Mouse (Mus musculus) granulocyte monocyte progenitor cell, adult 5-6 weeks (primary cell): ENCODE data around the gene Dapk1. TPM values are rescaled to one million over a fixed set of nuclear protein-coding genes. Genes with fewer than 3 reads are reported as not detected.
"Not testable (repeated sequence)": the region's sequence is repeated elsewhere in the genome, so short reads cannot be mapped to it uniquely, and the experiment has no call there.

Experiments used
- ATAC-seq: replicated peaks from 2 replicates; pipeline ENCODE4 v1.8.0; 2016; ENCODE audit warnings: mild to moderate bottlenecking, moderate TSS enrichment, inconsistent platforms; ENCODE audit not compliant: poor library complexity, severe bottlenecking
- total RNA-seq, 2 experiments: library from RNA; stranded (forward) in 1 of 2; stranded (reverse) in 1 of 2; fragments of 200-712, 200-1000 nt in 1 of 2; fragments of >200 nt in 1 of 2; fragmentation: Nextera tagmentation in 1 of 2; gene quantifications; 2 replicates each; pipeline ENCODE4 v1.2.3; 2014 to 2017

The Dapk1 gene
- 5.9 and 6.6 TPM in 2 replicates for total RNA-seq (2014; fragmentation: Nextera tagmentation)
- total RNA-seq (2017): 1.8 and 1.9 TPM in 2 replicates

- ATAC-seq: peak; percentile 68
Observed at GRCm38 (mm10) chr13:60601436-60602415, at the start of gene Dapk1. TSS of gene Dapk1 (plus strand) at chr13:60601947.

DNA sequence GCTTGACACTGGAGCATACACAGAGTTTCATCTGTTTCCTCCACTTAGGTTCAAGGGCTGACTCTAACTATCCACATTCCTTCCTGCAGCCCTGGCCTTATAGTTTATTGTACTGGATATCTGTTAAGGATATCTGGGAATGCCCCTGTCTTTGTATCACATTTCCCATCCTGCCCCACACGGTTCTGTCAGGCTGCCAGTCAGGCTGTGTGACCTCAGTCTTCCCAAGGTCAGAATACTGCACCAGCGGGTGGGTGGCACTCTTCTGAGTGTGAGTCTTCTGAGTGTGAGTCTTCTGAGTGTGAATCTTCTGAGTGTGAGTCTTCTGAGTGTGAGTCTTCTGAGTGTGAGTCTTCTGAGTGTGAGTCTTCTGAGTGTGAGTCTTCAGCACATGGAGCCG lies 48.4 kb upstream of the Dapk1 start:
- ATAC-seq: no peak

- no peak for ATAC-seq
Observed at GRCm38 (mm10) chr13:60556476-60556875, 45.3 kb upstream of the Dapk1 start.

GRCm38 (mm10) chr13:60556911-60557310 lies 44.8 kb upstream of the Dapk1 start:
- no peak for ATAC-seq

DNA sequence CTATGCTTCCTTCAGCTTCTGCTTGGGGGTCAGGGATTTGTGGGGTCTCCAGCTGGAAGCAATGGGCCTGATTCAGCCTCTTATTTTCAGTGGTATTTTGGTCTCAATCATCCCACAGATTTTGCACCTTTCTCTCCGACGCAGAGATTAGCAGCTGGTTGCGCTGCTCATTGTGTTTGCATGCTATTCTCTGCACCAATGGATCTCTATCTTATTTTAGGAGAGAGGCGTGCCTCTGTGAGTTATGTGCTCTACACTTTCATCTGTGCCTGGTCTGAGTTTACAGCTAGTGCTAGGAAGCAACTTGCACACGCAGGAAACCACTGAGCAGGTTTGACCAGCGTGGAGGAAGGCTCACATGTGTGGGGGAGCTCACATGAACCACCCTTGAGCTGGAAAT lies 37.4 kb upstream of the Dapk1 start:
- no peak for ATAC-seq

- no peak for ATAC-seq
Observed at GRCm38 (mm10) chr13:60568934-60569548, 32.7 kb upstream of the Dapk1 start.

- no peak for ATAC-seq
Observed at GRCm38 (mm10) chr13:60569549-60569941, 32.2 kb upstream of the Dapk1 start.

GRCm38 (mm10) chr13:60573541-60573940 lies 28.2 kb upstream of the Dapk1 start:
- ATAC-seq: no peak

DNA sequence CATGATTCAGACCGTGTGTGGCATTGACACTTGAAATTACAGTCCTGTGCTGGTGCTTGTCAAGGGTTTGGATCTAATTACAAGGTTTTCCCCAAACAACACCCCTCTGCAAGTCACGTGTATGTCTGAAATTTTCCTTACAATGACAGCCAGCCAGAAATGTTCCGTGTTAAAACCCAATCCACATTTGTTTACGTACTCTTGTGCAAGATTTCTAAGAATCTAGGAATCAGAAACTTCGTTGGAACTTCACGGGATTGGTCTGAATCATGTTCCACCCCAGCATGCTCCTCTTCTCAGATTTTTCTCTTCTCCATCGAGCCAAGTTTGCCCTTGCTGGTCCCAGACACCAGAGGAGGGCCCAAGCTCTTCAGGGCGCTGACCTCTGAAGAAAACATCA lies 27.8 kb upstream of the Dapk1 start:
- ATAC-seq: no peak

GRCm38 (mm10) chr13:60578541-60578940 lies 23.2 kb upstream of the Dapk1 start:
- ATAC-seq: no peak

GRCm38 (mm10) chr13:60594866-60595265 lies 6.9 kb upstream of the Dapk1 start:
- no peak for ATAC-seq

DNA sequence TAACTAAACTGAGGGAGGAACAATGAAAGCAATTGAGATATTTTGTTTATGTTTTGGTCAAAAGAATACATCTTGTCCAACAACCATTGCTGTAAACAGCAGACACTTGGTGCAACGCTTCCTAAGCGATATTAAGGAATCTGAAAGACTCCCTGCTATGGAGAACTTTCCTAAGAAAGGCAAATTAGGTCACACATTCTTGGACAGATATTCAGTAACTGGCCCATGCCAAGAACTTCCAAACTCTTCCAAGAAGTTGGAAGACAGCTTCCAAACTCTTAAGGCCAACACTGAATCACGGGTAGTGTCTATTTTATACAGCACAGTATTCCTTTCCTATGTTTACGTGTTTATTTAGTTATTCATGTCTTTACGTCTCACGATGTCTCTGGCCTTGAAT lies 6.2 kb upstream of the Dapk1 start:
- ATAC-seq: no peak

DNA sequence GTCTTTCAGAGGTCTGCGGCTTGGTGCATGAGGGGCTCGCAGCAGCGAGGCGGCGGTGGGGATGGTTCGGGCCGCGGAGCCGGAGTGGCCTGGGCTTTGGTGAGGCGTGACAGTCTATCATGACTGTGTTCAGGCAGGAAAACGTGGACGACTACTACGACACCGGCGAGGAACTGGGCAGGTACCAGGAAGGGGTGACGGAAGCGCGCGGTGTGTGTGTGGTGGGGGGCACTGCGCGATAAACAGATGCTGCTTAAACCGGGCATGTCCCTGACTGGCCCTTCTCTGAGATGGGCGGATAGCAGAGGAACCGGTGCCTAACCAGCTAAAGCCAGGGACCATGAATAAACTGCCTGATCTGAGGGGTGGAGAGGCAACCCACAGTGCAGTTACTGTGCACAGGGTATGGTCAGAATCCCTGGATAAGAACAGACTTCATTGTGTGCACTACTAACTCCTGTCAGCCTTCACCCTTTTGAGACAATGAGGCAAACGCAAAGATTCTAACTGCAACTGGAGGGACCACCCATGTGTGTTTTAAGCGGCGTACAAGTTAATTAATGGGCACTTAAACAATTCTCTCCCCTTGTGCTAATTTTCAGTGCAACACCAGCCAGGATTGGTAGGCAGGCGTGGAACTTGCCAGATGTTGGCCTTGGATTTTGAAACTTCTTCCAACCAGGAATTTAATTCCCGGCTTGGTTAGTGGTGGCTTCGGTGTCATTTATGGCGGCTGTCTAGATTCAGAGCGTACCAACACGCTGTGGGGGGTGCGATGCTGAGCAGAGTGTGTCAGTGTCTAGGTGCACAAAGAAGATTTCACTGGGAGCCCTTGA lies 887 bp downstream of the Dapk1 start:
- peak; percentile 69 for ATAC-seq

GRCm38 (mm10) chr13:60603252-60603562 lies 1.5 kb downstream of the Dapk1 start:
- 0 out of 2 replicates have a peak, but pooled peaks have one; percentile 0 for ATAC-seq

GRCm38 (mm10) chr13:60607411-60607810 lies 5.7 kb downstream of the Dapk1 start:
- ATAC-seq: no peak

GRCm38 (mm10) chr13:60608411-60609046 lies 6.8 kb downstream of the Dapk1 start:
- ATAC-seq: peak; percentile 27; the same call in 1 of the 2 replicates

GRCm38 (mm10) chr13:60609234-60609633 lies 7.5 kb downstream of the Dapk1 start:
- ATAC-seq: no peak

DNA sequence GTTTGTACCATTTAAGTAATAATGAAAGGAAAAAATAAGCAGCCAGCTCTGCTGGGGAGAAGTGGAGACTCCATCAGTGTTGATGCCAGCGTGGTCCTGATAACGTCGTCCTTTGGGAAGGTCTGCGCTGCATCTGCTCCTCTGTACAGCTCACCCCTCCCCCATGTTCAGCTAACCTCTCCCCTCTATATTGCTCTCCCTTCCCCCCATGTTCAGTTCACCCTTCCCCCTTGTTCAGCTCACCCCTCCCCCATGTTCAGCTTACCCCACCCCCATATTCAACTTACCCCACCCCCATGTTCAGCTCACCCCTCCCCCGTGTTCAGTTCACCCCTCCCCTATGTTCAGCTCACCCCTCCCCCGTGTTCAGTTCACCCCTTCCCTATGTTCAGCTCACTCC lies 8.8 kb downstream of the Dapk1 start:
- no peak for ATAC-seq

GRCm38 (mm10) chr13:60610971-60611370 lies 9.2 kb downstream of the Dapk1 start:
- not testable (repeated sequence) for ATAC-seq

- ATAC-seq: peak; percentile 62
Observed at GRCm38 (mm10) chr13:60612160-60612559, 10.4 kb downstream of the Dapk1 start.
